In the genomic region with DNA sequence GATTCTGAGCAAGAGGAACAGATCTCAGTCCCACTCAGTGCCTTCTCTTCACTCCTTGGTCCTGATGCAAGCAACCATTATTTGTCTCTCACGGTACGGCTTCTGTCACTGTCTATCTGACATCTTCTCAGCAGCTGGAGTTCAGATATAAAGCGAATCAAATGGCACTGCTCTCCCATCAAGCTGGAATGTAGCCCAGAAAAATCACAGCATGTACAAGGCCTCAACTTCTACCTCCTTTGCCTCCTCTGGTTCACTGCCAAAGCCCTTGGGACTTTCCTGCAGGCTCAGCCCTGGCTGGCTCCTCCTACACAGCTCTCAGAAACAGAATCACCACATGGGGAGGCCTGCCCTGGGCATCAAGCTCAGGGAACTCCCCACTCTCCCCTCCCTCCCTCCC, we compare ENCODE assay signal across 10 mouse cellular contexts.
DNase-seq lines count a peak whose midpoint lies in the region; ATAC-seq lines count a peak whose summit lies in the region.
"Had no signal": no experiment of that assay in that cellular context is flagged by ENCODE, and none has a peak within 500 bp of the region (broad histone marks: within the 10 kb centered on the region; RNA-seq: fewer than 3 reads in every experiment).

No protein-coding gene starts in this region.

- H3K4me3 ChIP-seq in hindbrain, embryonic 13.5 days = no peak overlapping the region
- H3K4me3 ChIP-seq in hindbrain, embryonic 10.5 days = no peak overlapping the region
- no peak overlapping the region for H3K4me3 ChIP-seq in embryonic facial prominence, embryonic 10.5 days
- no peak overlapping the region for H3K4me3 ChIP-seq in midbrain, embryonic 15.5 days
- H3K4me3 ChIP-seq: erythroblast, embryonic 14.5 days; liver, embryonic 15.5 days had no signal

- H3K27me3 ChIP-seq in hindbrain, embryonic 13.5 days = no peaks in the 10 kb centered on the region
- H3K27me3 ChIP-seq in hindbrain, embryonic 10.5 days (ENCODE audit: insufficient read depth, poor library complexity, severe bottlenecking) = no peaks in the 10 kb centered on the region; the same call in 1 of the 2 replicates
- no peaks in the 10 kb centered on the region for H3K27me3 ChIP-seq in embryonic facial prominence, embryonic 10.5 days (replicated peaks; ENCODE audit: low read depth, poor library complexity, severe bottlenecking)
- H3K27me3 ChIP-seq in midbrain, embryonic 15.5 days (replicated peaks) = no peaks in the 10 kb centered on the region
- H3K27me3 ChIP-seq: liver, embryonic 15.5 days had no signal

- H3K9ac ChIP-seq in hindbrain, embryonic 13.5 days = no peak overlapping the region
- no peak overlapping the region for H3K9ac ChIP-seq in midbrain, embryonic 15.5 days
- H3K9ac ChIP-seq: liver, embryonic 15.5 days had no signal

- H3K4me1 ChIP-seq in hindbrain, embryonic 13.5 days (replicated peaks) = peaks cover 13% of the 10 kb centered on the region
- H3K4me1 ChIP-seq in hindbrain, embryonic 10.5 days (replicated peaks) = peaks cover 5% of the 10 kb centered on the region; the same call in 1 of the 2 replicates
- H3K4me1 ChIP-seq in embryonic facial prominence, embryonic 10.5 days = peaks cover 10% of the 10 kb centered on the region
- no peaks in the 10 kb centered on the region for H3K4me1 ChIP-seq in midbrain, embryonic 15.5 days
- H3K4me1 ChIP-seq: liver, embryonic 15.5 days had no signal

- peak; percentile 73 for ATAC-seq in hindbrain, embryonic 13.5 days (ENCODE audit: low FRiP score)
- peak; percentile 67; the same call in 1 of the 2 replicates for ATAC-seq in midbrain, embryonic 15.5 days (replicated peaks)
- ATAC-seq in inflammation-experienced regulatory T-cells, adult 6 months = no peak

- DNase-seq in hindbrain, embryonic 10.5 days (ENCODE audit: low spot score) = no peak
- peak; percentile 87 for DNase-seq in MN1 (ENCODE audit: low spot score)
- DNase-seq in embryonic facial prominence, embryonic 10.5 days (ENCODE audit: low spot score) = peak; percentile 22
- peak; percentile 33 to 36 for DNase-seq in kidney, adult 8-10 months
- DNase-seq in right cerebral cortex, postnatal 14 days = no peak

- H3K4me2 ChIP-seq in hindbrain, embryonic 13.5 days = no peak overlapping the region
- H3K4me2 ChIP-seq in midbrain, embryonic 15.5 days = no peak overlapping the region
- H3K4me2 ChIP-seq: liver, embryonic 15.5 days had no signal

- no peak overlapping the region for H3K27ac ChIP-seq in hindbrain, embryonic 13.5 days
- H3K27ac ChIP-seq in hindbrain, embryonic 10.5 days = no peak overlapping the region
- H3K27ac ChIP-seq in embryonic facial prominence, embryonic 10.5 days (replicated peaks) = no peak overlapping the region
- H3K27ac ChIP-seq in midbrain, embryonic 15.5 days = no peak overlapping the region
- H3K27ac ChIP-seq: liver, embryonic 15.5 days had no signal

- no peaks in the 10 kb centered on the region for H3K9me3 ChIP-seq in hindbrain, embryonic 13.5 days
- no peaks in the 10 kb centered on the region for H3K9me3 ChIP-seq in hindbrain, embryonic 10.5 days
- no peaks in the 10 kb centered on the region for H3K9me3 ChIP-seq in embryonic facial prominence, embryonic 10.5 days
- H3K9me3 ChIP-seq in midbrain, embryonic 15.5 days = no peaks in the 10 kb centered on the region
- H3K9me3 ChIP-seq: liver, embryonic 15.5 days had no signal

- H3K36me3 ChIP-seq in hindbrain, embryonic 13.5 days = no peaks in the 10 kb centered on the region
- no peaks in the 10 kb centered on the region for H3K36me3 ChIP-seq in hindbrain, embryonic 10.5 days
- H3K36me3 ChIP-seq in embryonic facial prominence, embryonic 10.5 days (replicated peaks) = no peaks in the 10 kb centered on the region
- H3K36me3 ChIP-seq in midbrain, embryonic 15.5 days (replicated peaks) = no peaks in the 10 kb centered on the region
- H3K36me3 ChIP-seq: liver, embryonic 15.5 days had no signal

- WGBS in hindbrain, embryonic 13.5 days = 34% methylated on average over 3 of the region's 3 CpGs
- 65% methylated on average over 3 of the region's 3 CpGs for WGBS in hindbrain, embryonic 10.5 days
- 61% methylated on average over 3 of the region's 3 CpGs for WGBS in embryonic facial prominence, embryonic 10.5 days
- WGBS in midbrain, embryonic 15.5 days = 42% methylated on average over 3 of the region's 3 CpGs

Comparison
In these comparisons a context has a peak if more than half of its experiments do, and no peak if none do; other contexts are left out.
1. DNase-seq: peak in MN1 (single experiment), embryonic facial prominence, embryonic 10.5 days (single experiment) and kidney, adult 8-10 months (2 of 2); none in hindbrain, embryonic 10.5 days (single experiment) and right cerebral cortex, postnatal 14 days (single experiment).